Mouse (Mus musculus): ENCODE results near the gene Fut2.
"Not testable (repeated sequence)": the region's sequence is repeated elsewhere in the genome, so short reads cannot be mapped to it uniquely, and the experiment has no call there.

Fut2 gene

GRCm38 (mm10) chr7:45677627-45678295 lies 11.6 kb upstream of the Fut2 start:
- in situ Hi-C loops (cut with MboI): no loop called here

GRCm38 (mm10) chr7:45668921-45669320 lies 2.7 kb upstream of the Fut2 start:
- in situ Hi-C loops (cut with MboI): no loop called here

GRCm38 (mm10) chr7:45667761-45668160 lies 1.6 kb upstream of the Fut2 start:
- in situ Hi-C loops (cut with MboI): no loop called here

DNA sequence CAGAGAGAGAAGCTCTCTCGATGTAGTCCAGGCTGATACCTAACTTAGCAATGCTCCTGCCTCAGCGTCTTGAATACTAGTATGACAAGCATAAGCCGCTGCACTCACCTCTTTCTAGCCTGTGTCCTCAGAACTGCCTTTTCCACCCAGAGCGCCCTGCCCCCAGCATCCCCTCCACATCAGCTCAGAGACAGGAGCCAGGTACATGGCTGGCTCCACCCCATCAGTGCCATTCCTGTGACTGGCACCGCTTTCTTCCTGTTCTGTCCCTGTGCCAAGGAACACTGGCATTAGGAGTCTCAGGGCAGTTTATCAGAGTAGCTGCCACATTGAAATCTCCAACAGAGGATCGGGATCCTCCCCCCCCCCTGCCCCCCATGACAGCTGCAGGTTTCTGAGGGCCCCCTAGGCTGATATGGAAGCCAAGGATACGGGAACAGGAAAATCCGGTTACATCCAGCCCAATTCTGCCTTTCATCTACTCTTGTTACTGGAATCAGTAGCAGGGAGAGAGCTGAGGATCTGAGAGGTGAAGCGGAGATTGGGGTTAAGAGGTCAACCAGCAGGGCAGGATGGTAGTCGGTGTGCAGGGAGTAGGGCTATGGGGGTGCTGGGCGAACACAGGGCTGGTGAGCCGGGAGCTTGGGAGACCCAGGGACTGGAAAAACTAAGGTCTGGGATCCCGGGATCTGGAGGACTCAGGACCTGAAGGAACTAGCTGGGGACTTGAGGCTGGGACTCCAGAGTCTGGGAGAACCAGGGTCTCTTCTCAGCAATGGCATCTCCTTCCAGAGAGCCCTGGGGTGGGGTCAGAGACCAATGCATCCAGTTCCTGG lies 673 bp downstream of the Fut2 start:
- in situ Hi-C loops (cut with MboI): no loop called here

DNA sequence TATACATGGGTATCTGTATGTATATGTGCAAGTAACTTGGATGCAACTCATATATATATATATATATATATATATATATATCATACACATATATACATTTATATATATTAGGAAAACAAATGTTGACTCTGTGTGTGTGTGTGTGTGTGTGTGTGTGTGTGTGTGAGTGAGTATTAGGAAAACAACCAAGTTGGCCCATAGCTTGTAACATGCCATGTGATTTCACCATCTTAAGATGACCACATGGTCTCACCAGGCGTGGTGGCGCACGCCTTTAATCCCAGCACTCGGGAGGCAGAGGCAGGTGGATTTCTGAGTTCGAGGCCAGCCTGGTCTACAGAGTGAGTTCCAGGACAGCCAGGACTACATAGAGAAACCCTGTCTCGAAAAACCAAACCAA lies 4.5 kb downstream of the Fut2 start:
- in situ Hi-C loops (cut with MboI): not testable (repeated sequence)

DNA sequence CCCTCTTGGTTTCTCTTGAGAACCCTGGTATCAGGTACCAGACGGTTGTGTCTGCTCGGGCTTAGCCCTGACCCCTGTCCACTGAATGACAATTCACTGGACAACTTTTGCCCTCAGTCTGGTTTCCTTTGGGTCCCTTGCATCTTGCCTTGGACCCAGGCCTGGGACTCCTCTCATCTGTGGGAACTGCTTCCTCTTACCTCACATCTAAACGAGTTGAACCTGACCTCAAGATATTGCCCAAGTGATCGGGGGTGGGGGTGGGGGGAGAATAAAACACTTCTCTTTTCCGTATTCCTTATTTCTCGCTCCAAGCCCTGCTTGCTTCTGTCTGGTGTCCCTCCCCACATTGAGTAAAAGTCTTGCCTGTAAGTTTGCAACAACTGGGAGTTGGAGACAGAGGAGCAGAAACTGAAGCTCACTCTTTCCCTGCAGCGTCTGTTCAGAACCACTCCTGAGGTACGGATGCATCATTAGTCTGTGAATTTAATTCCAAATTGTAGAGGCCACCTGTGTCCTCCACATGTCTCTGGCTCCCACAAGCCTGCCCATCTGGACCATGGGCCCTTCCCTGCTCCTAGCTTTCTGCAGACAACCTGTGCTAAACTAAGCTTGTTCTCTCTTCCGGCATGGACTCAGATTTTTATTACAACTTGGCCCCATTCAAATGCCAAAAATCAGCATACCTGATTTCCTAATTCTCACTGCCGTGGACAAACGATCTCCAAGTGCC lies 5.3 kb downstream of the Fut2 start:
- in situ Hi-C loops (cut with MboI): no loop called here

DNA sequence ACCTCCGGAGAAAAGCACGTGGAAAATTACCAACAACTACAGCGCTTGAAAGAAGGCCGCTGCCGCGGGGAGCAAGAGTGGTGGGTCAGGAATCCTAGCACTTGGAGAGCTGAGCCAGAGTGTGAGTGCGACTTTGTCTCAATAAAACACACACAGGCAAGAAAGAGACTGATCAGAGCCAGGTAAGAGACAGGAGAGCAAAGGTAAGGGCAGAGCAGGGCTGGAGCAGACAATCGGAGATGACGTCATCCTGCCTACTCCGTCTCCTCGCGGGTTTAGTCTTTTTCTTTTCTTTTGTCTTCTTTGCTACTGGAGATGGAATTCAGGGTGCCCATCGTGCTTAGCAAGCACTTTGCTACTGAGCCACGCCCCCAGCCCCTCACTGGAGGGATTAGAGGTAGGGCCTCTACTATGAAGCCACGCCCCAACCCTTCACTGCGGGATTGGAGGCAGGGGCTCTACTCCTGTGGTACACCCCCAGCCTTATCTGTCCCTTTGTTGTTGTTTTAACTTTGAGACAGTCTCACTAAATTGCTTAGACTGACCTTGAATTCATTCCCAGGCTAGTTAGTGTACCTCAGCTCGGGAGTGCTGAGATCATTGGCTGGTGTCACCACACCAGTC lies 11.7 kb downstream of the Fut2 start:
- in situ Hi-C loops (cut with MboI): no loop called here

GRCm38 (mm10) chr7:45650484-45650883 lies 15.7 kb downstream of the Fut2 start:
- in situ Hi-C loops (cut with MboI): not testable (repeated sequence)

DNA sequence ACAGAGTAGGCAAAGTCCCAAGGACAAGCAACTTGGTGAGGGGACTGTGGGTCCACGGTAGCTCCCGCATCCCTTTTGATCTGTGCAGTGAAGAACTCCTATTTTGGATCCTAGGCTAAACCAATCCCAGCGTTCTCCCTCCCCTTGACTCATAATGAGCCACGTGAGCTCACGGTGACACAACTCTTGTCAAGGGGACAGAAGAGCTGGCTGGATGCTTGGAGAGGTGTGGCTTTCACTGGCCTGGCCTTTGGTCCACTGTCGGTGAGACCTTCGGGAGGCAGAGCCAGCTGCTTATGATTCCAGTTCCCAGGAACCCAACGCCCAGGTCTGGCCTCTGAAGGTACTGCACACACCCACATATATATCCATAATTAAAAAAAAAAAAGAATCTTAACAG lies 16.8 kb downstream of the Fut2 start:
- in situ Hi-C loops (cut with MboI): no loop called here

DNA sequence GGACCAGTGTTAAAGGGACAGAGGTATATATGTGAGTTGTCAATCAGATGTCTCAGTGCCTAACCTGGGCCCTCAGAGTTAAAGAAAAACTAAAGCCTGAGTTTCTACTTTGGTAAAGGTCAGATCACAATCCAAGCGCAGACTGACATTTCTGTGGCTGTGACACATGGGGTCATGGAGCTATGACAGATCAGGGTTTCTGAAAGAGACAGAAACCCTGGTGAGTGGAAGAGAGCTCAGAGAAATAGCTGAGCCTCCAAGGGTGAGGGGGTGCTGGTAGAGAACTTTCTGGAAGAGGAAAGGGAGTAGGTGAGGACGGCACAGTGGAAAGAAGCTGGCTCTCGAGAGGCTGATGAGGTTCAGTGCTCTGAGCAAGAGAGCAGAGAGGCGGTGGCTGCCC lies 19.5 kb downstream of the Fut2 start:
- in situ Hi-C loops (cut with MboI): no loop called here

GRCm38 (mm10) chr7:45645591-45645971 lies 20.6 kb downstream of the Fut2 start:
- in situ Hi-C loops (cut with MboI): no loop called here

- in situ Hi-C loops (cut with MboI): no loop called here
Measured at GRCm38 (mm10) chr7:45644872-45645590, 21.2 kb downstream of the Fut2 start.

DNA sequence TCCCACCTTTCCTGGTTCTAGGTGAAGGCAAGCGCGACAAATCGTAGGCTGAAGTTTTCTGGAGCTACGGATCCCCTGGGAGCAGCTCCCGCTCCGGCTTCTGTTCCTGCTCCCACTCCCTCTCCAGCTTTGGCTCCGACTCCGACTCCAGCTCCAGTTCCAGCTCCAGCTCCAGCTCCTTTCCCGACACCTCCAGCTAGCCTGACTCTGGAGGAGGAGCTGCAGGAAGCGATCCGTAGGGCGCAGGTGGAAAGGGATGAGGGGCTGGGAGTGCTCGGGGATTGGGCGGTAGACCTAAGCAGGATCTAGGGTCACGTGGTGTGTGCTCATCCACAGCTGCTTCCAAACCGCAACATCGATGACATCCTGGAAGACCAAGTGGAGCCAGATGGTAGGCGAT lies 22.0 kb downstream of the Fut2 start:
- in situ Hi-C loops (cut with MboI): no loop called here

DNA sequence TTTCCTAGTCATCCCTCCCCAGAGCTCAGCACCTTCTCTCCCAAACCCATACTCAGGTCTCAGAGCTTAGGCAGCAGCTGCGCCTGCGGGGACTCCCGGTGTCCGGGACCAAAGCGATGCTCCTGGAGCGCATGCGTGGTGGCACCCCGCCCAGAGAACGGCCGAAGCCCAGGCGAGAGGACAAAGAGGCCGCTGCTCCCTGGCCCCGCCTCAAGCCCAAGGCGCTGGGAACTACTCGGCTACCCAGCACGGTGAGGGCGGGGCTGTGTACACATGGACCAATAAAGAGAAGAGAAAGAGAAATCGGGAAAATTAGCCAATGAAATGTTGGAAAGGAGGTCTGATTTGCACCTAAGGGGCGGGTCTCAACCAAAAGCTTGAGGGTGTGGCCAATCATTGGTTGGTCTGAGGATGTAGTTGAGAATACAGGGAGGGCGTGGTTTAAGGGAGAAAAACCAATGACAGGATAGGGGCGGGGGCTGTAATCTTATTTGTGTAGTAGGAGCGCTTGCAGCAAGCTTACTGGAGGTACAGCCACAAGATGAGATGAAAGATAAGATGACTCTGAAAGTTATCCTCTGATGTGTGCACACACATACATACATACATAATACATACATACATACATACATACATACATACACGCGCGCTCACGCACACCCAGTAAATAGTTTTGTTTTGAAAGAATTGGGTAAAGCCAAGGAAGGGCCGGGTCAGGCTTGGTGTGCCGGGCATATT lies 22.6 kb downstream of the Fut2 start:
- in situ Hi-C loops (cut with MboI): no loop called here

DNA sequence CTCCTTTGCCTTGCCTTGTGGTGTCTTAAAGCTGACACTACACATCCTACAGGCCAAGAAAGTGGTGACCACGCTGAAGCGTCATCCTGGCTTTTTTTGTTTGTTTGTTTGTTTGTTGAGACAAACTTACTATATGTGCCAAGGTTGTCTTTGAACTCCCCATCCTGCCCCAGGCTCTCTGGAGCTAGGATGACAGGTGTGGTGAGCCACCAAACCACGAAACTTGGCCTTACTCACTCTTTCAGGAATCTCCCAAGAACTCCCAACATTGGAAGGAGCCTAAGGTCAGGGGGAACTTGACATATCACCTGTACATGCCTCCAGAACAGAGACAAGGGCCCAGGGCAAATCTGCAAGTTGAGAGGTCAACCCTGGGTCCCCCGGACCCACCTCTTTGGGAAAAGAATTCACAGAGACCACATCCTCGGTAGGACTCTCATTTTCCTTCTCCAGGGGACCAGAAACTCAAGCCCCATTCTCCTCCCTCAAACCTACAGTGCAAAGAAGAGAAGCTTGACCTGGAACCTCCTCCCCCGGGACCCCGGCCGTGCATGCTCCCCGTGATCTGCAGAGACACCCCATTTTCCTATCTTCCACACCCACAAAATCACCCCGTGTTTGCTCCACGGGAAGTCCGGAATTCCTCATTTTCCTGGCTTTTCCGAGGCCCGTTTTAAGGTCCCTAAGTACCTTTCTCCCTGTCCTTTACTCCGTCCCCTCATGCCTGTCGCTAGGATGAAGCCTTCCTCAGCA lies 23.5 kb downstream of the Fut2 start:
- in situ Hi-C loops (cut with MboI): no loop called here

GRCm38 (mm10) chr7:45642083-45642482 lies 24.1 kb downstream of the Fut2 start:
- in situ Hi-C loops (cut with MboI): no loop called here

GRCm38 (mm10) chr7:45641391-45642040 lies 24.7 kb downstream of the Fut2 start:
- in situ Hi-C loops (cut with MboI): no loop called here

- in situ Hi-C loops (cut with MboI): no loop called here
Measured at GRCm38 (mm10) chr7:45640191-45640957, 25.8 kb downstream of the Fut2 start.

GRCm38 (mm10) chr7:45639561-45640027 lies 26.6 kb downstream of the Fut2 start, which contains the start of gene Mamstr:
Gene Mamstr (plus strand): TSS chr7:45639977.
- in situ Hi-C loops (cut with MboI): no loop called here
